Mouse (Mus musculus) C2C12 (cell line): ENCODE measurements at regions not wholly inside any gene's neighbourhood (a gene's known extent, or its start where the extent isn't known, plus 50 kb on each side); places are given as distances from the start of the nearest gene placed in this dataset.

Experiments used
- H3K27me3 ChIP-seq: one replicate; pipeline ENCODE4 v1.6.1; 2011; ENCODE audit not compliant: control insufficient read depth, insufficient read depth, insufficient read length
- H3K36me3 ChIP-seq: one replicate; pipeline ENCODE4 v1.6.1; 2011; ENCODE audit not compliant: control insufficient read depth, insufficient read depth
- H3K4me3 ChIP-seq: one replicate; pipeline ENCODE4 v1.5.1; 2011; ENCODE audit warnings: mild to moderate bottlenecking, control low read depth; ENCODE audit not compliant: poor library complexity, insufficient read depth, severe bottlenecking
- H3K79me2 ChIP-seq: one replicate; pipeline ENCODE4 v1.6.1; 2011; ENCODE audit not compliant: control insufficient read depth, insufficient read depth
- H3K79me3 ChIP-seq: one replicate; pipeline ENCODE4 v1.6.1; 2011; ENCODE audit warnings: low read depth, control low read depth
- H3ac ChIP-seq: one replicate; pipeline ENCODE3; 2011; ENCODE audit warnings: low read depth; ENCODE audit not compliant: control insufficient read depth, insufficient read length
- CEBPB ChIP-seq: IDR thresholded peaks from one replicate; pipeline ENCODE4 v1.6.1; 2011; ENCODE audit warnings: low read depth, mild to moderate bottlenecking, control low read depth, moderate library complexity
- CTCF ChIP-seq: IDR thresholded peaks from one replicate; pipeline ENCODE4 v1.5.1; 2011; ENCODE audit not compliant: control insufficient read depth, insufficient read depth, insufficient read length
- FOSL1 ChIP-seq: IDR thresholded peaks from one replicate; pipeline ENCODE4 v1.8.0; 2011; ENCODE audit warnings: mild to moderate bottlenecking, low read length; ENCODE audit not compliant: poor library complexity, insufficient read depth, severe bottlenecking
- MAX ChIP-seq: IDR thresholded peaks from one replicate; pipeline ENCODE4 v1.6.1; 2011; ENCODE audit warnings: mild to moderate bottlenecking, control low read depth
- MYOD1 ChIP-seq: IDR thresholded peaks from one replicate; pipeline ENCODE4 v1.6.1; 2011; ENCODE audit warnings: low read depth; ENCODE audit not compliant: control insufficient read depth, insufficient read length
- MYOG ChIP-seq: IDR thresholded peaks from one replicate; pipeline ENCODE4 v1.6.1; 2011; ENCODE audit not compliant: control insufficient read depth, insufficient read length; ENCODE audit errors: extremely low read depth
- USF1 ChIP-seq: IDR thresholded peaks from one replicate; pipeline ENCODE4 v1.6.1; 2011; ENCODE audit warnings: low read depth, mild to moderate bottlenecking, control low read depth, moderate library complexity

DNA sequence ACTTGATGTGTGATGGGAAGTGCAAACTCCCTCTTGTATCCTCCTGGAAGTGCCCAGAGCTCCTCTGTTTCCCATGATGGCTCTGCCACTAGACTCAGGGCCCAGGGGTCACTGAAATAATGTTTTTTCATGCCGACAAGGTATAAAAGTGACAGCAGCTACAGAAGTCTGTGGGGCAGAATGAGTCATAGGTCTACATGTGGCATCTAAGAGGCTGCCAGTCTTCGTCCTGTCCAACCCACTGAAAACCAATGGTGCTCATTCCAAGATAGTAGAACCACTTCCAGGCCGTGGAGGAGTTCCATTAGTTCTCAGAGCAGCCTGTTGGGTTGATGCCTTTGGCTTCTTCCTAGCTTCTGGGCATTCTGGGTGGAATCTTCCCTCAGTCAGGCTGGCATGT is 65.3 kb upstream of the Atp1a1 start:
- H3K4me3 ChIP-seq = no peak overlapping the region
- TF ChIP-seq MYOD1 = no peak
- no peak for TF ChIP-seq FOSL1
- TF ChIP-seq MYOG = no peak
- no peak for TF ChIP-seq CTCF
- no peak for TF ChIP-seq CEBPB
- no peak for TF ChIP-seq MAX
- TF ChIP-seq USF1 = no peak
- no peak overlapping the region for H3ac ChIP-seq
- no peaks in the 10 kb centered on the region for H3K79me2 ChIP-seq
- H3K27me3 ChIP-seq = no peaks in the 10 kb centered on the region
- no peaks in the 10 kb centered on the region for H3K79me3 ChIP-seq
- H3K36me3 ChIP-seq = no peaks in the 10 kb centered on the region

DNA sequence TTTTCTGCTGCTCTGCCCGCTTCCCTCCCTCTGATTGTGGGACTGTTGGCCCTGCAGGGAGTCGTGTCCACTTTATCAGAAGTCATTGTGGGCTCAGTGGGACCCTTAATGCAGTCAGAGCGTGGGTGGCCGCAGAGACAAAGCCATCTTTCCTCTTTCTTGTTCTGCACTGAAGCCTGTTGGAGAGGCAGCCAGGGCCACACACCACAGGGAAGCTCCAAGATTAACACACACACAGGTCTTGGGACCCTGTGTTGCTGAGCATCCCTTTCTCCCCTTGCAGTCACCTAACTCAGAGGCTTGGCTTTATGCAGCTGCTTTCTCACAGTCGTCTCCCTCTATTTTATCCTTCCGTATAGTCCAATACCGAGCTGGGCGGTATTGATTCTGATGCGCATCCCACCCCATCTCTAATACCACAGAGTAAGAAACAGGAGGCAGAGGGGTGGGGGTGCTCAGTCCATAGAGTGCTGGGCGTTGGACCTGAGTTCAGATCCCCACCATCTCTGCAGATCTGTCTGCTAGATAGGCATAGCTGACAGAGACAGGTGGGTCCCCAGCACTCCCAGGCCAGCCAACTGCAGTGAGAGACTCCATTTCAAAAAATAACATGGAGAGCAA is 63.4 kb upstream of the Atp1a1 start:
- peaks cover 3% of the 10 kb centered on the region for H3K27me3 ChIP-seq
- H3K79me3 ChIP-seq = no peaks in the 10 kb centered on the region
- no peak overlapping the region for H3K4me3 ChIP-seq
- H3K36me3 ChIP-seq = no peaks in the 10 kb centered on the region
- H3K79me2 ChIP-seq = no peaks in the 10 kb centered on the region
- no peak overlapping the region for H3ac ChIP-seq
- TF ChIP-seq CEBPB = no peak
- TF ChIP-seq MYOD1 = no peak
- no peak for TF ChIP-seq MYOG
- TF ChIP-seq CTCF = no peak

- TF ChIP-seq MAX (no peak), USF1 (no peak), MYOD1 (no peak), FOSL1 (no peak), MYOG (no peak), CTCF (no peak), CEBPB (no peak)
- Histone ChIP-seq H3K4me3 (no peak overlapping the region), H3K36me3 (no peaks in the 10 kb centered on the region), H3ac (no peak overlapping the region), H3K79me2 (no peaks in the 10 kb centered on the region), H3K79me3 (no peaks in the 10 kb centered on the region), H3K27me3 (peaks cover 3% of the 10 kb centered on the region)
Observed at GRCm38 (mm10) chr3:101667186-101667585, 62.7 kb upstream of the Atp1a1 start.

DNA sequence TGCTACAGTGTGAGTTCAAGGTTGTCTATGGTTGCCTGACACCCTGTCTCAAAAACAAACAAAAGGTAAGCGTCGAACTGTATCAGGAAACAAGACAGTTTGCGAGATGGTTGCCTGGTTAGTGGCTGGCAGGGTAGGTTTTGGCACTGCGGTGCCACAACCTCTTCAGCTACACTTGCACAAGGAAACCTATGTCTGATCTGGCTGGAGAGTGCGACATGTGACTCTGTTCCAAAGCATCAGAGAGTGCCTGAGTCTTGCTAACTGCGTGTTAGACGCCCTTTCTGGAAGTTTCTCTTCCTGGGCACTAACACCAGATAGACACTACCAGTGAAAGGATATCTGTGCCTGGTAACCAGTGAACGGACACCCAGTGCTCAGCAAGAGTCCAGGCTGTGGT is 62.1 kb upstream of the Atp1a1 start:
- Histone ChIP-seq H3ac (no peak overlapping the region), H3K79me3 (no peaks in the 10 kb centered on the region), H3K4me3 (no peak overlapping the region), H3K79me2 (no peaks in the 10 kb centered on the region), H3K27me3 (peaks cover 3% of the 10 kb centered on the region), H3K36me3 (no peaks in the 10 kb centered on the region)
- TF ChIP-seq MYOG (no peak), USF1 (no peak), CTCF (no peak), FOSL1 (no peak)

GRCm38 (mm10) chr3:101661184-101661992 is 56.9 kb upstream of the Atp1a1 start:
- Histone ChIP-seq H3K79me2 (no peaks in the 10 kb centered on the region), H3K4me3 (no peak overlapping the region), H3ac (no peak overlapping the region), H3K36me3 (no peaks in the 10 kb centered on the region), H3K27me3 (peaks cover 3% of the 10 kb centered on the region), H3K79me3 (no peaks in the 10 kb centered on the region)
- TF ChIP-seq FOSL1 = no peak
- TF ChIP-seq MYOG = no peak
- TF ChIP-seq MYOD1 = no peak
- TF ChIP-seq MAX = no peak
- no peak for TF ChIP-seq CEBPB
- TF ChIP-seq USF1 = no peak
- no peak for TF ChIP-seq CTCF

GRCm38 (mm10) chr3:101660635-101661034 is 56.2 kb upstream of the Atp1a1 start:
- no peaks in the 10 kb centered on the region for H3K79me2 ChIP-seq
- no peak for TF ChIP-seq CTCF
- no peak for TF ChIP-seq USF1
- no peak for TF ChIP-seq MAX
- TF ChIP-seq MYOD1 = no peak
- TF ChIP-seq CEBPB = no peak
- TF ChIP-seq FOSL1 = no peak
- TF ChIP-seq MYOG = no peak
- H3K79me3 ChIP-seq = no peaks in the 10 kb centered on the region
- peaks cover 3% of the 10 kb centered on the region for H3K27me3 ChIP-seq
- no peak overlapping the region for H3K4me3 ChIP-seq
- no peak overlapping the region for H3ac ChIP-seq
- H3K36me3 ChIP-seq = no peaks in the 10 kb centered on the region
